Mouse (Mus musculus) midbrain, embryonic 11.5 days (tissue): ENCODE results near the gene Syne3. TPM values are rescaled to one million over a fixed set of nuclear protein-coding genes. Genes with fewer than 3 reads are reported as not detected.

Experiments
- ATAC-seq: fragments of 200-750 bp; cut with Nextera tagmentation; 2 replicates; pipeline ENCODE4 v1.8.0; 2017; ENCODE audit warnings: moderate TSS enrichment, moderate library complexity; ENCODE audit not compliant: low FRiP score
- DNase-seq: peaks from one replicate; pipeline ENCODE4 v3.0.0; 2015; ENCODE audit warnings: low spot score; ENCODE audit errors: missing footprints
- H3K27ac ChIP-seq: fragments of 300-500 bp; sonication (generic); 2 replicates; pipeline ENCODE4 v1.5.1; 2014; ENCODE audit warnings: low read depth, low read length
- H3K27me3 ChIP-seq: fragments of 300-500 bp; sonication (generic); 2 replicates; pipeline ENCODE4 v1.6.1; 2014; ENCODE audit warnings: mild to moderate bottlenecking, low read length, moderate library complexity, mixed read lengths; ENCODE audit not compliant: control insufficient read depth, insufficient read depth
- H3K36me3 ChIP-seq: fragments of 300-500 bp; sonication (generic); 2 replicates; pipeline ENCODE4 v1.6.1; 2014; ENCODE audit warnings: mild to moderate bottlenecking, low read length, moderate library complexity, mixed read lengths; ENCODE audit not compliant: control insufficient read depth, insufficient read depth
- H3K4me1 ChIP-seq: fragments of 300-500 bp; sonication (generic); 2 replicates; pipeline ENCODE4 v1.6.1; 2014; ENCODE audit warnings: low read length; ENCODE audit not compliant: control insufficient read depth, insufficient read depth
- H3K4me2 ChIP-seq: fragments of 300-500 bp; sonication (generic); 2 replicates; pipeline ENCODE4 v1.6.1; 2014; ENCODE audit warnings: mild to moderate bottlenecking, moderate library complexity
- H3K4me3 ChIP-seq: fragments of 300-500 bp; sonication (generic); 2 replicates; pipeline ENCODE4 v1.5.1; 2014; ENCODE audit warnings: low read depth, low read length
- H3K9ac ChIP-seq: fragments of 300-500 bp; sonication (generic); 2 replicates; pipeline ENCODE4 v1.6.1; 2014; ENCODE audit warnings: low read length
- H3K9me3 ChIP-seq: fragments of 300-500 bp; sonication (generic); 2 replicates; pipeline ENCODE4 v1.6.1; 2016; ENCODE audit warnings: low read length; ENCODE audit not compliant: control insufficient read depth
- WGBS: fragments of 180-500 bp; shearing (Covaris S2); extraction: QIAGEN DNeasy Blood & Tissue Kit; methylation state at CpG from one replicate; pipeline ENCODE4 v1.1.7; 2014; 5-methylcytosine and 5-hydroxymethylcytosine counted together
- polyA plus RNA-seq: library from polyadenylated mRNA; unstranded; fragments of >200 nt; fragmentation: Nextera tagmentation; extraction: Ambion mirVana; gene quantifications from 2 replicates; pipeline ENCODE4 v1.2.1, GENCODE M21; 2014

Gene Syne3
- polyA plus RNA-seq, 1 experiment from 2014 or later, result not detected

- Histone ChIP-seq H3K9ac (no peak overlapping the region), H3K4me3 (no peak overlapping the region), H3K4me1 (peaks cover 26% of the 10 kb centered on the region), H3K27me3 (no peaks in the 10 kb centered on the region), H3K27ac (no peak overlapping the region), H3K9me3 (no peaks in the 10 kb centered on the region), H3K4me2 (no peak overlapping the region), H3K36me3 (no peaks in the 10 kb centered on the region)
- no peak for ATAC-seq
- DNase-seq, result no peak
- 88% methylated on average over 9 of the region's 9 CpGs for WGBS
These were observed 20.3 kb upstream of the Syne3 start for GRCm38 (mm10) chr12:105029890-105030289.

- Histone ChIP-seq H3K4me3 (no peak overlapping the region), H3K9ac (no peak overlapping the region), H3K36me3 (no peaks in the 10 kb centered on the region), H3K27ac (no peak overlapping the region), H3K4me2 (no peak overlapping the region), H3K9me3 (peaks cover 6% of the 10 kb centered on the region; the same call in 1 of the 2 replicates), H3K27me3 (no peaks in the 10 kb centered on the region), H3K4me1 (peaks cover 9% of the 10 kb centered on the region)
- 34% methylated on average over 15 of the region's 15 CpGs for WGBS
- DNase-seq, result peak; percentile 96
- no peak for ATAC-seq
These were observed 17.8 kb upstream of the Syne3 start for GRCm38 (mm10) chr12:105027323-105027991.

GRCm38 (mm10) chr12:105025947-105026586 lies 16.5 kb upstream of the Syne3 start:
- Histone ChIP-seq H3K4me2 (no peak overlapping the region), H3K27ac (0 out of 2 replicates have a peak overlapping the region, but pooled peaks have one; percentile 25), H3K36me3 (no peaks in the 10 kb centered on the region), H3K27me3 (no peaks in the 10 kb centered on the region), H3K9me3 (peaks cover 6% of the 10 kb centered on the region; the same call in 1 of the 2 replicates), H3K9ac (no peak overlapping the region), H3K4me1 (peaks cover 6% of the 10 kb centered on the region), H3K4me3 (no peak overlapping the region)
- WGBS, result 65% methylated on average over 10 of the region's 10 CpGs
- DNase-seq (no peak), ATAC-seq (no peak)

GRCm38 (mm10) chr12:105025271-105025946 lies 15.8 kb upstream of the Syne3 start:
- Histone ChIP-seq H3K36me3 (no peaks in the 10 kb centered on the region), H3K4me1 (no peaks in the 10 kb centered on the region), H3K4me3 (no peak overlapping the region), H3K4me2 (no peak overlapping the region), H3K27me3 (no peaks in the 10 kb centered on the region), H3K9ac (no peak overlapping the region), H3K9me3 (peaks cover 6% of the 10 kb centered on the region; the same call in 1 of the 2 replicates), H3K27ac (no peak overlapping the region)
- DNase-seq (peak; percentile 91), ATAC-seq (no peak; the same call in 1 of the 2 replicates)
- 49% methylated on average over 8 of the region's 8 CpGs for WGBS

GRCm38 (mm10) chr12:105022776-105023175 lies 13.2 kb upstream of the Syne3 start:
- ATAC-seq (no peak), DNase-seq (no peak)
- Histone ChIP-seq H3K36me3 (no peaks in the 10 kb centered on the region), H3K27ac (no peak overlapping the region), H3K4me1 (peaks cover 4% of the 10 kb centered on the region; the same call in 1 of the 2 replicates), H3K9ac (no peak overlapping the region), H3K4me2 (no peak overlapping the region), H3K27me3 (no peaks in the 10 kb centered on the region), H3K9me3 (peaks cover 6% of the 10 kb centered on the region; the same call in 1 of the 2 replicates), H3K4me3 (no peak overlapping the region)
- 93% methylated on average over 9 of the region's 9 CpGs for WGBS

- Histone ChIP-seq H3K4me1 (peaks cover 4% of the 10 kb centered on the region; the same call in 1 of the 2 replicates), H3K27me3 (no peaks in the 10 kb centered on the region), H3K27ac (no peak overlapping the region), H3K4me2 (no peak overlapping the region), H3K4me3 (no peak overlapping the region), H3K9ac (no peak overlapping the region), H3K9me3 (peaks cover 6% of the 10 kb centered on the region; the same call in 1 of the 2 replicates), H3K36me3 (no peaks in the 10 kb centered on the region)
- 84% methylated on average over 7 of the region's 7 CpGs for WGBS
- no peak for ATAC-seq
- no peak for DNase-seq
These were observed 12.5 kb upstream of the Syne3 start for GRCm38 (mm10) chr12:105022141-105022540.

GRCm38 (mm10) chr12:105021441-105022069 lies 11.9 kb upstream of the Syne3 start:
- no peak for DNase-seq
- Histone ChIP-seq H3K36me3 (no peaks in the 10 kb centered on the region), H3K9ac (no peak overlapping the region), H3K4me3 (no peak overlapping the region), H3K4me1 (peaks cover 4% of the 10 kb centered on the region; the same call in 1 of the 2 replicates), H3K9me3 (peaks cover 6% of the 10 kb centered on the region; the same call in 1 of the 2 replicates), H3K27ac (no peak overlapping the region), H3K27me3 (no peaks in the 10 kb centered on the region), H3K4me2 (no peak overlapping the region)
- no peak for ATAC-seq
- 83% methylated on average over 8 of the region's 8 CpGs for WGBS

GRCm38 (mm10) chr12:105019359-105020219 lies 10.0 kb upstream of the Syne3 start:
- 58% methylated on average over 19 of the region's 19 CpGs for WGBS
- no peaks in the 10 kb centered on the region for H3K36me3 ChIP-seq

More at GRCm38 (mm10) chr12:105019359-105020219, 10.0 kb upstream of the Syne3 start:
- DNase-seq, result no peak
- Histone ChIP-seq H3K9me3 (peaks cover 6% of the 10 kb centered on the region; the same call in 1 of the 2 replicates), H3K9ac (no peak overlapping the region), H3K4me3 (no peak overlapping the region), H3K4me1 (peaks cover 4% of the 10 kb centered on the region; the same call in 1 of the 2 replicates), H3K27ac (peak overlapping the region; percentile 41; the same call in 1 of the 2 replicates), H3K27me3 (no peaks in the 10 kb centered on the region), H3K4me2 (no peak overlapping the region)
- no peak for ATAC-seq
